Mouse (Mus musculus) forebrain, postnatal 0 days (tissue): ENCODE measurements around the gene Agk. TPM values are rescaled to one million over a fixed set of nuclear protein-coding genes. Genes with fewer than 3 reads are reported as not detected.

Experiments
- ATAC-seq: fragments of 200-750 bp; cut with Nextera tagmentation; 2 replicates; pipeline ENCODE4 v1.8.0; 2017; ENCODE audit warnings: mild to moderate bottlenecking, moderate library complexity
- DNase-seq: peaks from one replicate; pipeline ENCODE4 v3.0.0-alpha.2; 2015
- H3K27ac ChIP-seq: fragments of 300-500 bp; sonication (generic); 2 replicates; pipeline ENCODE4 v1.5.1; 2014; ENCODE audit warnings: low read depth, mild to moderate bottlenecking, antibody characterized with exemption, low read length, moderate library complexity, mixed read lengths
- H3K27me3 ChIP-seq: fragments of 300-500 bp; sonication (generic); 2 replicates; pipeline ENCODE4 v1.6.1; 2014; ENCODE audit warnings: mild to moderate bottlenecking, low read length, mixed read lengths; ENCODE audit not compliant: insufficient read depth
- H3K36me3 ChIP-seq: fragments of 300-500 bp; sonication (generic); 2 replicates; pipeline ENCODE4 v1.6.1; 2014; ENCODE audit warnings: mild to moderate bottlenecking, moderate library complexity; ENCODE audit not compliant: insufficient read depth
- H3K4me1 ChIP-seq: fragments of 300-500 bp; sonication (generic); 2 replicates; pipeline ENCODE4 v1.6.1; 2014; ENCODE audit warnings: antibody characterized with exemption; ENCODE audit not compliant: insufficient read depth
- H3K4me2 ChIP-seq: fragments of 300-500 bp; sonication (generic); 2 replicates; pipeline ENCODE4 v1.6.1; 2014; ENCODE audit warnings: low read depth, mild to moderate bottlenecking, moderate library complexity
- H3K4me3 ChIP-seq: fragments of 300-500 bp; sonication (generic); 2 replicates; pipeline ENCODE4 v1.5.1; 2014; ENCODE audit warnings: low read depth, low read length, mixed read lengths
- H3K9ac ChIP-seq: fragments of 300-500 bp; sonication (generic); 2 replicates; pipeline ENCODE4 v1.6.1; 2014; ENCODE audit warnings: mild to moderate bottlenecking
- H3K9me3 ChIP-seq: fragments of 300-500 bp; sonication (generic); 2 replicates; pipeline ENCODE4 v1.6.1; 2016; ENCODE audit warnings: low read length
- CTCF ChIP-seq: sonication (generic); IDR thresholded peaks from 2 replicates; pipeline ENCODE4 v1.5.1; 2016; ENCODE audit warnings: antibody characterized with exemption, control low read depth, low read depth
- WGBS: fragments of 180-500 bp; shearing (Covaris S2); extraction: QIAGEN DNeasy Blood & Tissue Kit; methylation state at CpG from one replicate; pipeline ENCODE4 v1.1.7; 2014; 5-methylcytosine and 5-hydroxymethylcytosine counted together
- polyA plus RNA-seq: library from polyadenylated mRNA; unstranded; fragments of >200 nt; fragmentation: Nextera tagmentation; extraction: Ambion mirVana; gene quantifications from 2 replicates; pipeline ENCODE4 v1.2.1, GENCODE M21; 2015
- total RNA-seq: library from RNA; depleted of rRNA; stranded (reverse); fragments of >200 nt; gene quantifications from 2 replicates; pipeline ENCODE4 v1.2.3, GENCODE M21; 2014

Gene Agk
- total and polyA plus RNA-seq, 2 experiments from 2014 or later, result 60.5 to 73.8 TPM

DNA sequence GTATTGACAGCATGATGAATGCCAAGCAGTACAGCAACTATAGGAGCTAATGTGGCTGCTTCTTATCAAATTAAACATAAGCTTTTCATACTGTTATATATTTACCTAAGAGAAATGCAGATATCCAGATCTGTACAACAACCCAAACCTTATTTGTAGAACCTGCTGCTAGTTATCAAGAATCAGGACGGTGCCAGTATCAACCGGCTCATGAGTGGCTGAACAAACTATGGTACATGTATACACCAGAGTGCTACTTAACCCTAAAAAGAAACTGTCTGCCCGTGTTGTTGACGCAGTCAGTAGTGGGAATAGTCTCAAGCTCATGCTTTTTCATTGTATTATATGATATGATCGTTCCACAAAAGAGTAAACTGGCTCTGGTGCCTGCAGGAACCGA, 46.1 kb downstream of the Agk start:
- TF ChIP-seq CTCF, result no peak
- peaks cover 18% of the 10 kb centered on the region for H3K36me3 ChIP-seq
- ATAC-seq (peak; percentile 15; the same call in 1 of the 2 replicates), DNase-seq (no peak)
- no peak overlapping the region; the same call in 1 of the 2 replicates for H3K27ac ChIP-seq
- no peak overlapping the region for H3K4me3 ChIP-seq
- H3K9me3 ChIP-seq, result no peaks in the 10 kb centered on the region
- no peaks in the 10 kb centered on the region for H3K27me3 ChIP-seq
- 75% methylated on average over 6 of the region's 6 CpGs for WGBS
- no peaks in the 10 kb centered on the region for H3K4me1 ChIP-seq
- H3K4me2 ChIP-seq, result no peak overlapping the region
- no peak overlapping the region for H3K9ac ChIP-seq

GRCm38 (mm10) chr6:40380181-40380580, 55.2 kb downstream of the Agk start:
- peaks cover 23% of the 10 kb centered on the region for H3K36me3 ChIP-seq
- no peak overlapping the region for H3K9ac ChIP-seq
- 88% methylated on average over 3 of the region's 3 CpGs for WGBS
- no peak overlapping the region for H3K27ac ChIP-seq
- H3K4me3 ChIP-seq, result no peak overlapping the region
- no peak overlapping the region for H3K4me2 ChIP-seq
- H3K27me3 ChIP-seq, result no peaks in the 10 kb centered on the region
- no peak for TF ChIP-seq CTCF
- ATAC-seq (no peak), DNase-seq (no peak)
- no peaks in the 10 kb centered on the region for H3K4me1 ChIP-seq
- H3K9me3 ChIP-seq, result no peaks in the 10 kb centered on the region

DNA sequence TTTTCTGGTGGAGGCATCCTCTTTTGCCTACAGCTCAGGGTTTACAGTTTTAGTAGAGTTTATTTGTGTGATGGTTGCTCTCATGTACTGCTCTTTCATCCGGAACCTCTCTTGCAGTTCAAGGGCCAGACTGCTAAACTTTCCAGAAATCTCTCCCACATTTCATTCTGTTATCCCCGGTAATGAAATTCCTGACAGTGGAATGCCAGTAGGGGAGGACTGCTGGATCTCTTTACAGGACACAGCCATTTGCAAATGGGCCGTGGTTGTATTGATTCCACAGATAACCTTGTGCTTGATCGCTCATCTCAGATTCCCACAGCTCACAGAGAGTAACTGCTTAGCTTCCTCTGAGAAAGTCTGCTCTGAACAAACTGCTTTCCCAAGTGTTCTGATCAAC, 56.9 kb downstream of the Agk start:
- Histone ChIP-seq H3K36me3 (peaks cover 19% of the 10 kb centered on the region), H3K4me2 (no peak overlapping the region), H3K9ac (no peak overlapping the region), H3K27ac (no peak overlapping the region), H3K9me3 (no peaks in the 10 kb centered on the region), H3K4me1 (no peaks in the 10 kb centered on the region), H3K4me3 (no peak overlapping the region), H3K27me3 (no peaks in the 10 kb centered on the region)
- ATAC-seq (no peak), DNase-seq (no peak)
- 91% methylated on average over 4 of the region's 4 CpGs for WGBS
- TF ChIP-seq CTCF, result no peak

GRCm38 (mm10) chr6:40385682-40386081, 60.7 kb downstream of the Agk start:
- Histone ChIP-seq H3K9me3 (no peaks in the 10 kb centered on the region), H3K4me3 (no peak overlapping the region), H3K27me3 (no peaks in the 10 kb centered on the region), H3K4me1 (no peaks in the 10 kb centered on the region), H3K9ac (no peak overlapping the region), H3K36me3 (peaks cover 13% of the 10 kb centered on the region), H3K27ac (no peak overlapping the region), H3K4me2 (no peak overlapping the region)
- no peak for DNase-seq
- ATAC-seq, result no peak
- WGBS, result 68% methylated on average over 3 of the region's 3 CpGs
- TF ChIP-seq CTCF, result no peak

- Histone ChIP-seq H3K9ac (no peak overlapping the region), H3K27me3 (no peaks in the 10 kb centered on the region), H3K4me3 (no peak overlapping the region), H3K27ac (no peak overlapping the region), H3K4me1 (no peaks in the 10 kb centered on the region), H3K4me2 (no peak overlapping the region), H3K9me3 (no peaks in the 10 kb centered on the region), H3K36me3 (peaks cover 3% of the 10 kb centered on the region)
- no peak for ATAC-seq
- no peak for DNase-seq
- no peak for TF ChIP-seq CTCF
- WGBS, result 65% methylated on average over 4 of the region's 4 CpGs
These were observed 63.7 kb downstream of the Agk start for GRCm38 (mm10) chr6:40388660-40389059.

DNA sequence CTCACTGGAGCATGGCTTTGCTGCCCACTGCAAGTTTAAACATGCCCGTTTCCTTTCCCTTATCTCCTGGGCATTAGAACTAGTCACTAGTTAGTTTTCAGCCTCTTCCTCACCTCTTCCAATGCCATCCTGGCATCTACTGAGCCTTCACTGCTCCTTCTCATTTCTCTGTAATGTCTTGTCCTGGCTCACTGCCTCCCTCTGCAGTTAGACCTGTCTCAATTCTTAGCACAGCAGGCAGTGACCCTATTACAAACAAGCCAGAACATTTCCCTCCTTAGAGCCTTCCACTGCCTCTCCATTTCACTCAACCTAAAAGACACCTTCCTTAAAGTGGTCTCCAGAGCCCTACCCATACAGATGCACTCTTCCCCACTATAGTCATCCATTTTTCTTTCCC, 66.0 kb downstream of the Agk start:
- Histone ChIP-seq H3K9me3 (no peaks in the 10 kb centered on the region), H3K9ac (no peak overlapping the region), H3K27me3 (no peaks in the 10 kb centered on the region), H3K4me2 (no peak overlapping the region), H3K36me3 (peaks cover 8% of the 10 kb centered on the region), H3K4me1 (no peaks in the 10 kb centered on the region), H3K4me3 (no peak overlapping the region), H3K27ac (no peak overlapping the region)
- 100% methylated on average over 1 of the region's 1 CpGs for WGBS
- DNase-seq (peak; percentile 27), ATAC-seq (no peak)
- peak; percentile 51 for TF ChIP-seq CTCF

GRCm38 (mm10) chr6:40393213-40393612, 68.2 kb downstream of the Agk start:
- H3K9ac ChIP-seq, result no peak overlapping the region
- H3K27me3 ChIP-seq, result no peaks in the 10 kb centered on the region
- peak; percentile 97 for TF ChIP-seq CTCF
- ATAC-seq (peak; percentile 99), DNase-seq (peak; percentile 95)
- H3K4me3 ChIP-seq, result no peak overlapping the region
- no peaks in the 10 kb centered on the region for H3K4me1 ChIP-seq
- 2% methylated on average over 3 of the region's 3 CpGs for WGBS
- H3K27ac ChIP-seq, result no peak overlapping the region
- H3K9me3 ChIP-seq, result no peaks in the 10 kb centered on the region
- no peak overlapping the region for H3K4me2 ChIP-seq
- H3K36me3 ChIP-seq, result peaks cover 17% of the 10 kb centered on the region; the same call in 1 of the 2 replicates

GRCm38 (mm10) chr6:40402031-40402430, 77.1 kb downstream of the Agk start:
- ATAC-seq, result no peak
- no peak for DNase-seq
- Histone ChIP-seq H3K9me3 (no peaks in the 10 kb centered on the region), H3K4me2 (no peak overlapping the region), H3K27ac (no peak overlapping the region), H3K4me3 (no peak overlapping the region), H3K9ac (no peak overlapping the region), H3K27me3 (no peaks in the 10 kb centered on the region), H3K4me1 (no peaks in the 10 kb centered on the region), H3K36me3 (peaks cover 65% of the 10 kb centered on the region)
- TF ChIP-seq CTCF, result no peak
- 90% methylated on average over 2 of the region's 2 CpGs for WGBS
